Mouse (Mus musculus): ENCODE results near the gene Raf1.

GRCm38 (mm10) chr6:115592458-115592857 lies 84.0 kb downstream of the Raf1 start, which contains the start of gene Mkrn2os:
- TF ChIP-seq CTCF (IDR thresholded peaks at IDR 0.05 in 2 of 3, conservative IDR thresholded peaks at IDR 0.05 in 1 of 3; ENCODE audit: control insufficient read depth in 1 of 3, insufficient read depth in 1 of 3, low read depth in 2 of 3, low read length in 3 of 3, poor library complexity in 1 of 3, severe bottlenecking in 1 of 3), result no peak
- no peak for TF ChIP-seq TCF12 (IDR thresholded peaks at IDR 0.05; ENCODE audit: low read depth, low read length)
- no peak for TF ChIP-seq ZC3H11A (IDR thresholded peaks at IDR 0.05; ENCODE audit: low read depth, low read length)
- TF ChIP-seq USF2 (IDR thresholded peaks at IDR 0.05; ENCODE audit: borderline replicate concordance in 1 of 2, insufficient read depth in 1 of 2, low read depth in 1 of 2, low read length in 2 of 2), result no peak
- TF ChIP-seq POLR2A (IDR thresholded peaks at IDR 0.05; ENCODE audit: control insufficient read depth in 1 of 2, insufficient read depth in 1 of 2, low read depth in 1 of 2, low read length in 2 of 2, poor library complexity in 1 of 2), result no peak

Measured in MEL (cell line).